Mouse (Mus musculus) ES-Bruce4 (cell line): ENCODE data around the gene Umad1. TPM values are rescaled to one million over a fixed set of nuclear protein-coding genes. Genes with fewer than 3 reads are reported as not detected.

Experiments
- H3K27ac ChIP-seq: 2 replicates; pipeline ENCODE4 v1.5.1; 2012; ENCODE audit warnings: low read length, inconsistent platforms; ENCODE audit not compliant: insufficient read depth
- H3K27me3 ChIP-seq: 2 replicates; pipeline ENCODE4 v1.6.1; 2012; ENCODE audit warnings: mild to moderate bottlenecking, low read length, inconsistent platforms; ENCODE audit not compliant: control insufficient read depth, poor library complexity, insufficient read depth, severe bottlenecking
- H3K36me3 ChIP-seq: 2 replicates; pipeline ENCODE4 v1.6.1; 2012; ENCODE audit warnings: inconsistent platforms, mild to moderate bottlenecking, low read length, moderate library complexity; ENCODE audit not compliant: control insufficient read depth, poor library complexity, insufficient read depth, severe bottlenecking
- H3K4me1 ChIP-seq: one replicate; pipeline ENCODE4 v1.8.1; 2011; ENCODE audit warnings: low read length; ENCODE audit not compliant: control insufficient read depth, insufficient read depth
- H3K4me3 ChIP-seq: 2 replicates; pipeline ENCODE4 v1.5.1; 2011; ENCODE audit warnings: low read depth, mild to moderate bottlenecking, low read length
- H3K9ac ChIP-seq: 2 replicates; pipeline ENCODE4 v1.6.1; 2012; ENCODE audit warnings: low read depth, mild to moderate bottlenecking, inconsistent platforms; ENCODE audit not compliant: poor library complexity, severe bottlenecking
- H3K9me3 ChIP-seq: replicated peaks from 2 replicates; pipeline ENCODE4 v1.6.1; 2012; ENCODE audit warnings: mild to moderate bottlenecking, low read length, inconsistent platforms; ENCODE audit not compliant: control insufficient read depth, poor library complexity, insufficient read depth, severe bottlenecking
- CTCF ChIP-seq: IDR thresholded peaks from one replicate; pipeline ENCODE4 v1.8.1; 2011; ENCODE audit warnings: low read depth, low read length
- EP300 ChIP-seq: IDR thresholded peaks from 2 replicates; pipeline ENCODE4 v1.6.1; 2011; ENCODE audit warnings: low read depth, low read length; ENCODE audit not compliant: insufficient read depth
- POLR2A ChIP-seq: IDR thresholded peaks from one replicate; pipeline ENCODE4 v1.8.1; 2011; ENCODE audit warnings: low read length; ENCODE audit not compliant: insufficient read depth
- polyA plus RNA-seq: library from polyadenylated mRNA; stranded (reverse); fragments of >200 nt; gene quantifications from 2 replicates; pipeline ENCODE4 v1.2.4, GENCODE M21; 2011; ENCODE audit warnings: low read depth; ENCODE audit not compliant: missing spikeins, insufficient read depth, insufficient read length

The Umad1 gene
- polyA plus RNA-seq, 1 experiment: 2.5 TPM

DNA sequence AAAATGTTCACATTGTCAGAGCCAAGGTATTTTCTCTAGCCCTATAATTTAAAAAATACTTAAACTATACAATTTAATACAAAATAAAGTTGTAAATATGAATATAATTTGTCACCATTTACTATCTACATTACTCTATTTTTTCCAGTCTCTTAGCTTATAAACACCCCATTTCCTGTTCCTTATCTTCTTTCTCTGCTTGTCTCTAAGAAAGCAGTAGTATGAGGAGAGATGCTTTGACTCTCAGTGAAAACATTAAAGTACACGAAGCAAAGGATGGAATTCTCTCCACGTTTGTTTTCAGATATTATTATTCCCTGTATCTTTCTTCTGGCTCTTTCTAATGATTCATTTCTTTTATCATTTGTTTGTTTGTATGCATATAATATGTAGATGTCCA lies 99.1 kb downstream of the Umad1 start:
- H3K9ac ChIP-seq: no peak overlapping the region
- H3K27ac ChIP-seq: no peak overlapping the region
- TF ChIP-seq POLR2A (no peak), EP300 (no peak), CTCF (no peak)
- H3K4me1 ChIP-seq: no peaks in the 10 kb centered on the region
- H3K9me3 ChIP-seq: no peaks in the 10 kb centered on the region
- H3K27me3 ChIP-seq: no peaks in the 10 kb centered on the region
- H3K4me3 ChIP-seq: no peak overlapping the region
- H3K36me3 ChIP-seq: no peaks in the 10 kb centered on the region

DNA sequence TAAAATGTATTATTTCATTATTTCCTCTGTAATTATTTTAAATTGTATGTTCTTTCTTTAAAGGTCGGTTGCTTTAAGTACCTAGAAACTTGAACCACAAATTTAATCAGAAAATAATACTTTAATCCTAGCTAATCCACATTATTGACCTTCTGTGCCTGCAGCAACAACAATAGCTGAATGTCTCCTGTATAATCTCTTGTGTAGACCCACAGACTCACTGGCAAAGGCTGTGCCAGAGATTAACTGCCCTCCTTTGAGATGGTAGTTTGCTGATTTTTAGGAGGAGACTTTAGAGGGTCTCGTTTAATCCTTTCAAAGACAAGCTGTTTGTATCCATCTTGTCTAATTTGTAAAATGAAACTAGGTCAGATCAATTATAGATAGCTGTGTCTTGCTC lies 99.7 kb downstream of the Umad1 start:
- Histone ChIP-seq H3K9ac (no peak overlapping the region), H3K27me3 (no peaks in the 10 kb centered on the region), H3K36me3 (no peaks in the 10 kb centered on the region), H3K27ac (no peak overlapping the region), H3K9me3 (no peaks in the 10 kb centered on the region), H3K4me1 (no peaks in the 10 kb centered on the region), H3K4me3 (no peak overlapping the region)
- TF ChIP-seq POLR2A: no peak
- TF ChIP-seq CTCF: no peak
- TF ChIP-seq EP300: no peak

DNA sequence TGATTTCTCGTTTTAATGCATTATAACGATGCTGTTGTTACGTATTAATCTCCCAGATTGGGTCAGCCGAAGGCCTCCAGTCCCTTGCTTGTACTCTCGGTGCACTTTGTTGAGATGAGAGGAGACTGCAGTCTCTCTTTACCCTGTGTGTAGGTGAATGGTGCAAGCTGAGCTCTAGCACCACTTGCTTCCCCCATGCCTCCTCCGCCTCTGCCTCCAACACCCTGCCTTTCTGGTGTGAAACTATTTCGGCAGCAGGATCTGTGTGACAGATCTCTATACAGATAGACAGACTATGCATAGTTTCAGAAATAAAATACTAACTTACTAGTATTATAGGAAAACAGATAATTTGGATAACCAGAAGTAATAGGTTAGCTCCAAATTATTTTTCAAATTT lies 101.7 kb downstream of the Umad1 start:
- Histone ChIP-seq H3K27me3 (no peaks in the 10 kb centered on the region), H3K36me3 (no peaks in the 10 kb centered on the region), H3K9me3 (no peaks in the 10 kb centered on the region), H3K27ac (no peak overlapping the region), H3K4me3 (no peak overlapping the region), H3K9ac (no peak overlapping the region), H3K4me1 (no peaks in the 10 kb centered on the region)
- no peak for TF ChIP-seq CTCF
- no peak for TF ChIP-seq POLR2A
- TF ChIP-seq EP300: no peak

DNA sequence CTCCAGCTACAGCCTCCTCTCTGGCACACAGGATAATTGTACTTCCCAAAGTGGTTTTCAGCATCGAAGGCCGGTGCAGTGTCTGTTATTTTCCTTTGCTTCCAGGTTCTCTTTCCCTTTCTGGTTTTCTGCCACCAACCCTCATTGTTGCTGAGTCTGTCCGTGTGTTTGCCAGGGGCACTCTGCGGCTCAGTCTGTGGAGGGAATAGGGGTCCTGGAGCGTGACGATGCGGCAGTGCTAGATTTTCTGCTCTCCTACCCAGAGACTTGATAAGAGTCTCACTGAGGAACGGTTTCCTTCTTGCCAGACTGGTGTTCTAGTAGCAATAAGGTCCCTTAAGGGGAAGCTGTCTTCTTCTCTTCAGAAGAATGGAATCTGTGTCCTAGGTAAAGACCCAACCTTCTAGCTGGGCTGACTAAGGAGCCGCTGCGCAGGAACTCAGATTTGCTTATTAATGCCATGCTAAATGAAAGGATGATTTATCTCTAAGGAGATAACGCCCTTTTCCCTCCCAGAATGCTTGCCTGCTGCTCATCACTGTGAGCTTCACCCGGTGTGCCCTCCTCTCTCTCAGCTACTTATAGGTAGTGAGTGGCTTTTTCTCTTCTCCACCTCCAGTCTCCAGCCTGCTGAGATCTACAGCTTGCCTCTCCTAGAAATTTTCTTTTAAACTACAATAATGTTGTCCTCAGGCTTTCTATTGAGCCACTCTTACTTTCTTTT lies 105.1 kb downstream of the Umad1 start:
- Histone ChIP-seq H3K4me1 (no peaks in the 10 kb centered on the region), H3K9ac (no peak overlapping the region), H3K36me3 (no peaks in the 10 kb centered on the region), H3K4me3 (no peak overlapping the region), H3K27me3 (no peaks in the 10 kb centered on the region), H3K9me3 (no peaks in the 10 kb centered on the region), H3K27ac (no peak overlapping the region)
- no peak for TF ChIP-seq EP300
- TF ChIP-seq POLR2A: no peak
- no peak for TF ChIP-seq CTCF

DNA sequence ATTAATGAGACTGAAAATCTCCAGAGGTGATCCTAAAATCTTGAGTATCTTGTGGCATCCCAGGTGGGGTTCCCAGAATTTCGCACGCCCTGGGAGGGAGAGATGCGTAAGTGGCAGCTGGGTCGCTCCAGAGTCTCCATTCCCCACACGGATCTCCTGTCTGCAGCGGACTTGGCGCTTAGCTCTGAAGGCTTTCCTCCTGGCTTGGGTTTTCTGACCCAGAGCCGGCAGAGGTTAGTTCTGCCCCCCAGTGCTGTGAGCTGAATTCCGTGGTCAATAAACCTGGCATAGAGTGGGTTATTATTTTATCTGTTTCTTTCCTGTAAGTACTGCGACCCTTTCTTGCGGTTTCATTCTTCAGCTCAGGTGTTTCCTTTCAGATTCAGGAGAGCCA lies 105.7 kb downstream of the Umad1 start:
- Histone ChIP-seq H3K4me3 (no peak overlapping the region), H3K27me3 (no peaks in the 10 kb centered on the region), H3K9ac (no peak overlapping the region), H3K36me3 (no peaks in the 10 kb centered on the region), H3K27ac (no peak overlapping the region), H3K4me1 (no peaks in the 10 kb centered on the region), H3K9me3 (no peaks in the 10 kb centered on the region)
- TF ChIP-seq CTCF (no peak), POLR2A (no peak), EP300 (no peak)

DNA sequence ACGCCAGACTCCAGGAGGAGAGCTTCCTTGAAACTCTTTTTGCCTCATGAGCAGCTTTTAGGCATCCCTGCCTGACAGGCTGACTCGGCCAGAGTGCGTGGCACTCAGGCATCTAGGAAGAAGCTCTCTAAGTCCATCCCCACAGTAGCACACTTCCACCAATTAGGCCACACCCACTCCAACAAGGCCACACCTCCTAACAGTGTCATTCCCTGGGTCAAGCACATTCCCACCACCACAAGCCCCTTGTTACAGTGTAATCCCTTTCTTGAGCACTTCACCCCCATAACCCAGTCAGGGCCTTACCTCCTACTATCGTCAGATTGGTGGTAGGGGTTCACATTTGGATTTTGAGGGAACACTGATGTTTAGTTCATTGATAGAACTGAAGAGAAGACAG lies 108.6 kb downstream of the Umad1 start:
- H3K36me3 ChIP-seq: no peaks in the 10 kb centered on the region
- H3K4me3 ChIP-seq: no peak overlapping the region
- H3K4me1 ChIP-seq: no peaks in the 10 kb centered on the region
- H3K27me3 ChIP-seq: no peaks in the 10 kb centered on the region
- H3K9ac ChIP-seq: no peak overlapping the region
- TF ChIP-seq EP300 (no peak), CTCF (no peak), POLR2A (no peak)
- H3K27ac ChIP-seq: no peak overlapping the region
- no peaks in the 10 kb centered on the region for H3K9me3 ChIP-seq
